Mouse (Mus musculus) frontal cortex, postnatal 10 days (tissue): Measurements from ENCODE around the gene Gm17349.

Source experiments
- DNase-seq, 2 experiments: peaks; one replicate each; pipeline ENCODE4 v3.0.0; 2022; ENCODE audit warnings: low spot score in 2 of 2, mixed read lengths in 1 of 2

The Gm17349 gene

GRCm38 (mm10) chr15:99663964-99664599, 41.2 kb downstream of the Gm17349 start:
- DNase-seq: peak in 1 of 2 experiments; percentile 69

GRCm38 (mm10) chr15:99662371-99662770, 42.9 kb downstream of the Gm17349 start:
- no peak for DNase-seq

- no peak for DNase-seq
Observed at GRCm38 (mm10) chr15:99661121-99661830, 44.0 kb downstream of the Gm17349 start.

- DNase-seq: no peak
Observed at GRCm38 (mm10) chr15:99658437-99658836, 46.9 kb downstream of the Gm17349 start.

GRCm38 (mm10) chr15:99655956-99656355, 49.3 kb downstream of the Gm17349 start:
- no peak for DNase-seq

- no peak for DNase-seq
Observed at GRCm38 (mm10) chr15:99653876-99654275, 51.4 kb downstream of the Gm17349 start.

- no peak for DNase-seq
Observed at GRCm38 (mm10) chr15:99653291-99653690, 52.0 kb downstream of the Gm17349 start.
